Mouse (Mus musculus): ENCODE data around the gene Mark3. TPM values are rescaled to one million over a fixed set of nuclear protein-coding genes. Genes with fewer than 3 reads are reported as not detected.
A peak's percentile ranks its signal among the peaks of the same experiment; 100 is the strongest.

Gene Mark3
- polyA plus RNA-seq (2015; fragmentation: Nextera tagmentation; extraction: Ambion mirVana) = 40.3 and 43.8 TPM in 2 replicates

DNA sequence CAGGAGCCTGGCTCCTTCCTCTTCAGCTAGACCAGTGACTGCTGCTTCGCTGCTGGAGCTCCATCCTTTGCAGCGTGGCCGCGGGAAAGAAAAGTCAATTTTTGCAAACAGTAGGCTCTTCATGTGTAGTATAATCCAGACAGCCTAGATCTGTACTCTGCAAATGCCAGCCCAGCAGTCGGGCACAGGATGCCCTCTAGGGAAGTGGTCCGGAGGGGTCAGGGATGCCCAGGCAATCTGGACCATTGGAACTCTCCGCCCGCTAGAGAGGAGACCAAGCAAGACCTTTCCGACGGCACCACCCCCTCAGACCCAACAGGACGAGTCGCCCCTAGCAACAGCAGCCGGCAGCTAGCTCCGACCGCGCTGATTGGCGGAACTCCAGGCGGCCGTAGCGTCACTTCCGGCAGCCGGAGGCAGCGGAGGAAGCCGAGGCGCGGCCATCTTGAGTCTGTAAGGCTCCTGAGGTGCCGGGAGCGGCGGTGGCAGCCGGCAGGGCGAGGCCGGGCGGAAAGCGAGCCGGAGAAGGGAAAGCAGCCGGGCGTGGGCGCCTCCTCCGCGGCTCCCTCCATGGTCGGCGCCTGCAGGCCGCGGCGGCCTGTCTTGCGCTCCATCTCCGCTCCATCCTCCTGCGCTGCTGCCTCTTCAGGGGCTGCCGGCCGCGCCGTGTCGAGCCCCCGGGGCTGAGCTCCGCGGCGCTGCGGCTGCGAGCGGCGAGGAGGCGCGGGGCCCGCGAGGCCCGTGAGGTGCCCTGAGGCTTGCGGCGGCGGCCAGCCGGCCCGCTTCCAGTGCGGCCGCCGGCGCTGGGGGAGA is at the start of gene Mark3:
Gene Mark3 (plus strand): TSS at position 450 of the 813 bp plus-strand sequence.
- peak within 1 kb of the TSS; percentile 93 for H3K4me2 ChIP-seq (replicated peaks)
- under 1% methylated on average over 38 of the region's 75 CpGs for WGBS
- H3K4me3 ChIP-seq = peak within 1 kb of the TSS; percentile 82
- H3K36me3 ChIP-seq = no peaks in the 10 kb centered on the region
- peak within 1 kb of the TSS; percentile 99 for H3K9ac ChIP-seq
- peak within 1 kb of the TSS; percentile 95 for H3K27ac ChIP-seq
- H3K27me3 ChIP-seq = no peaks in the 10 kb centered on the region
- ATAC-seq (ENCODE audit: low FRiP score, low read depth) = peak; percentile 98
- H3K4me1 ChIP-seq = peaks cover 26% of the 10 kb centered on the region
- H3K9me3 ChIP-seq = no peaks in the 10 kb centered on the region

GRCm38 (mm10) chr12:111524883-111525282 is 49.4 kb upstream of the Mark3 start:
- Histone ChIP-seq H3K27me3 (no peaks in the 10 kb centered on the region), H3K36me3 (no peaks in the 10 kb centered on the region), H3K9me3 (peaks cover 19% of the 10 kb centered on the region), H3K4me1 (no peaks in the 10 kb centered on the region), H3K9ac (no peak overlapping the region), H3K4me3 (no peak overlapping the region), H3K27ac (no peak overlapping the region), H3K4me2 (replicated peaks) (no peak overlapping the region)
- no peak for ATAC-seq (ENCODE audit: low FRiP score, low read depth)
- 75% methylated on average over 3 of the region's 3 CpGs for WGBS

DNA sequence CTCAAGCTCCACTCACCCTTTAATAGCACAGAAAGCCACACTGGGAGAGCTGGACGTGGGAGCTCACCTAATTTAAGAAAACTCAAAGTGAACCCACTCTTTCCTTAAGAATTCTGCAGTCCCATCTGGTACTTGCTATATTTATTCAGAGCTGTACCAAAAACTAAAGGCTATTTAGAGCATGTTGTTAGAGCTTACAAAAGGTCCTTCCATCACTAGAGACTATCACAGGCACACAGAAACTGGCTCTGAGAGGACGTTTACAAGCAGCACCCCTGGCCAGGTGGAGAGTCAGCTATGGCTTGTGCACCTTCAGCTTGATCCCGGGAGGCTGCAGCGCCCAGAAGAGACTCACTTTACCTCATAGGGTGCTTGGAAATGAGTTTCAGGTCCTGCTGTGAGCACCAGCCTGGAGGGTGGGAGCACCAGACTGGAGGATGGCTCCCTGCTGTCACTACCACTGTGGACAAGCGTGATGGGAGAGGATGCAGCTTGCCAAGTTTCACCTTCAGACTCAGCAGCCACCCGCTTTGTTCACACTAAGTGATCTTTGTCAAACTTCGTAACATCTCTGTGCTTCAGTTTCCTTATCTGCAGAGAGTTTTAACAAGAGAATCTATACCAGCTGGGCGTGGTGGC is 46.6 kb upstream of the Mark3 start:
- ATAC-seq (ENCODE audit: low FRiP score, low read depth) = no peak
- no peak overlapping the region for H3K9ac ChIP-seq
- 63% methylated on average over 8 of the region's 8 CpGs for WGBS
- H3K27ac ChIP-seq = no peak overlapping the region
- no peaks in the 10 kb centered on the region for H3K27me3 ChIP-seq
- no peak overlapping the region for H3K4me2 ChIP-seq (replicated peaks)
- H3K9me3 ChIP-seq = peaks cover 4% of the 10 kb centered on the region; the same call in 1 of the 2 replicates
- H3K4me3 ChIP-seq = no peak overlapping the region
- no peaks in the 10 kb centered on the region for H3K4me1 ChIP-seq
- no peaks in the 10 kb centered on the region for H3K36me3 ChIP-seq

DNA sequence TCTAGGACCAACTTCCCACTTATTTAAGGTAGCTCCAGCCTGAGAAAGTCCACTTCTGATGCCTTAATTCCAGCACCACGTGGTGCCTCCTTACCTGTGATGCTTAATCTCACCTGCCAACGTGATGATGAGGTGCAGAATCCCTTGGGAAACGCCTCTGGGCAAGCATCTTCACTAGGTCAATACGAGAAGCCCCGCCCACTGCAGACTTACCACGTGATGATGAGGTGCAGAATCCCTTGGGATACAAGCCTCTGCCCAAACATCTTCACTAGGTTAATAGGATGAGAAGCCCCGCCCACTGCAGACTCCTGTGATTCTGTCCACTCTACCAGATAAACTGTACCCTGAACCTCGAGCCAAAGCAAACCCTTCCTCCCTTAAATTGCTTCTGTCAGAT is 45.1 kb upstream of the Mark3 start:
- Histone ChIP-seq H3K4me2 (replicated peaks) (no peak overlapping the region), H3K4me3 (no peak overlapping the region), H3K27ac (no peak overlapping the region), H3K36me3 (no peaks in the 10 kb centered on the region), H3K27me3 (no peaks in the 10 kb centered on the region), H3K4me1 (no peaks in the 10 kb centered on the region), H3K9me3 (no peaks in the 10 kb centered on the region), H3K9ac (no peak overlapping the region)
- ATAC-seq (ENCODE audit: low FRiP score, low read depth) = no peak
- WGBS = 21% methylated on average over 8 of the region's 8 CpGs

- Histone ChIP-seq H3K27ac (no peak overlapping the region), H3K9ac (no peak overlapping the region), H3K4me2 (replicated peaks) (no peak overlapping the region), H3K4me1 (peaks cover 13% of the 10 kb centered on the region), H3K9me3 (no peaks in the 10 kb centered on the region), H3K27me3 (no peaks in the 10 kb centered on the region), H3K36me3 (no peaks in the 10 kb centered on the region), H3K4me3 (no peak overlapping the region)
- WGBS = 55% methylated on average over 11 of the region's 11 CpGs
- ATAC-seq (ENCODE audit: low FRiP score, low read depth) = no peak
These were observed 41.1 kb upstream of the Mark3 start for GRCm38 (mm10) chr12:111533096-111533794.

DNA sequence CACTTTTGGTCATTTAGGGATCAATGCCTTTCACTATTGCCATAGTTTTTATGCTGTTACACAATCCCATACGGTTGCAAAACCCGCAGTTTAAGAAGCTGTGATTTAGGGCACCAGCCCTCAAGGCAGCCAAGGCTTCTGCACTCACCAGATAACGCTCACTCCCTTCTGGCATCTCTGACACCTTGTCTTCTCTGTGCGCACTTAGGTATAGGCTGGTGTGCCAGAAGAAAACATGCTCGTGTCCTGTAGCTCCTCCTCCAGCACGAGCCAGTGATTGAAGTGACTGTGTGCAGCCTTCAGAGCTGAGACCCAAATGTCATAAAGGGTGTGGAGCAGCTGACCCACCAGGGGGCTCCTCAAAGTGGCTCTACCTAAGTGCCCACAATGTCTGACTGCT is 39.0 kb upstream of the Mark3 start:
- peaks cover 11% of the 10 kb centered on the region for H3K36me3 ChIP-seq
- 56% methylated on average over 6 of the region's 6 CpGs for WGBS
- no peaks in the 10 kb centered on the region for H3K27me3 ChIP-seq
- 0 out of 2 replicates have a peak overlapping the region, but pooled peaks have one; percentile 8 for H3K9ac ChIP-seq
- H3K4me2 ChIP-seq (replicated peaks) = no peak overlapping the region
- H3K4me1 ChIP-seq = peaks cover 26% of the 10 kb centered on the region
- no peaks in the 10 kb centered on the region for H3K9me3 ChIP-seq
- H3K27ac ChIP-seq = no peak overlapping the region
- H3K4me3 ChIP-seq = no peak overlapping the region
- ATAC-seq (ENCODE audit: low FRiP score, low read depth) = no peak

DNA sequence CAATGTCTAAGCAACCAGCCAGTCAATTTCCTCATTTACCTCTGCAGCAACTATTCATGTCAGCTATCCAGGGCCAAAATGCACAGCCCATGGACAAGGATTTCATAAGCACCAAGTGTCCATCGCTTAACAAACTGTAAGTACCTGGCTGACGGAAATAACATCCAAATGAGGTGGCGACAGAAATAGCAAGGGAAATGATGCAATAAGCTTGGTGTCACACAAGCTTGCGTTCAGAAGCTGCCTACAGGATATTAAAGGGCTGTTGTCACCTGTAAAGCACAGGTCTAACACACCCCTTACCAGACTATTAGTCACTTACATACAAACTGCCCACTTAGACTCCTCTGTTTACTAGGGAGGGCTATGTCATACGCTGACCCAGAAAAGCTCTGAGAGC is 38.6 kb upstream of the Mark3 start:
- Histone ChIP-seq H3K9ac (0 out of 2 replicates have a peak overlapping the region, but pooled peaks have one; percentile 8), H3K27me3 (no peaks in the 10 kb centered on the region), H3K4me3 (no peak overlapping the region), H3K36me3 (peaks cover 16% of the 10 kb centered on the region), H3K9me3 (no peaks in the 10 kb centered on the region), H3K4me1 (peaks cover 31% of the 10 kb centered on the region), H3K27ac (no peak overlapping the region), H3K4me2 (replicated peaks) (no peak overlapping the region)
- WGBS = 72% methylated on average over 5 of the region's 5 CpGs
- no peak for ATAC-seq (ENCODE audit: low FRiP score, low read depth)

DNA sequence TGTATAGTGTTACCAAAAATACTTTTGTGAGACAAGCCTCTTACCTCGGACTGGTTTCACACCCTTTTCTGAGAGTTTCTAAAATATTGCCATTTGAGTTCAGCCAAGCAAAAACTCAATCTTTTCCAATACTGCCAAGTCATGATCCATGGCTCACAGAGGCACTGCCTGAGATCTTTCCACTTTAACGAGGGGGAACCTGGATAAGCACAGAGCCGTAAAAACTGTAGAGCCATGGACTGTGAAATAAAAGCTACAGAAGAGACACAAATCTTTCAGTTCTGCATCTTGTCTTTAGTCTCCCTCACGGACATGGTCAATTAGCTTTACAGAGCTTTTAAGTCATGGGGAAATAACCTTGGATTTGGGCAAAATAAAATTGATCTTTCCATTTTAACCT is 37.6 kb upstream of the Mark3 start:
- Histone ChIP-seq H3K4me1 (peaks cover 37% of the 10 kb centered on the region), H3K9ac (peak overlapping the region; percentile 97), H3K9me3 (no peaks in the 10 kb centered on the region), H3K36me3 (peaks cover 26% of the 10 kb centered on the region), H3K4me2 (replicated peaks) (peak overlapping the region; percentile 71), H3K27ac (no peak overlapping the region; the same call in 1 of the 2 replicates), H3K4me3 (peak overlapping the region; percentile 97), H3K27me3 (no peaks in the 10 kb centered on the region)
- no peak for ATAC-seq (ENCODE audit: low FRiP score, low read depth)
- WGBS = 27% methylated on average over 4 of the region's 4 CpGs

DNA sequence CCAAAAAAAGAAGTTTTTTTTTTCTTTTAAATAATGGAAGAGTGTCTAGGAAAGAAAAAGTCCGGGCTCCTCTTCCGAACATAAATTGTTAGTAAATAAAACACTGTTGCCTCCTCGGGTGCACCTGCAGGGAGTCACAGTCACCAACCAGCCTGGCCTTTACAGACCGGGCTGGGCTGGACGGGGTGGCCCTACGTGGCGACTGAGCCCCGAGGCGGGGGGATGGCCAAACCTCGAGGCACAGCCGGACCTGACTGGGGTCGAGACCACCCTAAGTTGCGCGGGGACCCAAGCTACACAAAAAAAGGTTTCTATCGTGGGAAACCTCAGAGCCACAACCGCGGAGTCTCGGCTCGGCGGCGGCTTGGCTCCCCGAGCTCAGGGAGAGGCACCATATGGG is 37.0 kb upstream of the Mark3 start:
- under 1% methylated on average over 22 of the region's 22 CpGs for whole genome bisulfite sequencing
- Histone ChIP-seq H3K36me3 (peaks cover 32% of the 10 kb centered on the region), H3K4me3 (peak overlapping the region; percentile 97), H3K4me1 (peaks cover 37% of the 10 kb centered on the region), H3K9me3 (no peaks in the 10 kb centered on the region), H3K9ac (peak overlapping the region; percentile 97), H3K27ac (peak overlapping the region; percentile 87), H3K4me2 (replicated peaks) (peak overlapping the region; percentile 71), H3K27me3 (no peaks in the 10 kb centered on the region)
- peak; percentile 33; the same call in 1 of the 2 replicates for ATAC-seq (ENCODE audit: low FRiP score, low read depth)

DNA sequence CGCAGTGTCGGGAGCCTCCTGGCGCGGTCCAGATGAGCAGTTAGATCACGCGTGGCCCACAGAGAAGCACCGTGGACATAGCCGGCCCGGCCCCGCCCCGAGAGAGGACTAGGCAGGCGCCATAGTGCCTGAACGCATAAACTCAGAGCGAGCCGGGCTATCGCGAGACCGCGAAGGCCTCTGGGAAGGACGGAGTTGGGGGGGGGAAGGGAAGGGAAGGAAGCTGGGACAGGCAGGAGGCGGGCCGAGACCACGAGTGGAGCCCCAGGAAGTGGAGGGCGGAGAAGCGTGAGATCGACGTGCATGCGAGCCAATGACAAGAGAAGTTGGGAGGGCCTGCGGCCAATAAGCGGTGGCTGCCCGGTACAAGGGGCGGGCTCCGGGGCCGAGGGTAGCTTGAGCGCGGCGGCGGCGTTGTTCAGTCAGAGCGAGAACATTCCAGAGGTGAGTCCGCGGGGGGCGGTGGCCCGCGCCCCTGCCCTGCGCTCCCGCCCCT is 36.5 kb upstream of the Mark3 start, which contains the start of gene Eif5:
Gene Eif5 (plus strand): TSS at position 221 of the 496 bp plus-strand sequence.
- Histone ChIP-seq H3K4me1 (peaks cover 37% of the 10 kb centered on the region), H3K4me3 (peak within 1 kb of the TSS; percentile 97), H3K9me3 (no peaks in the 10 kb centered on the region), H3K9ac (peak within 1 kb of the TSS; percentile 97), H3K4me2 (replicated peaks) (peak within 1 kb of the TSS; percentile 87), H3K36me3 (peaks cover 37% of the 10 kb centered on the region), H3K27me3 (no peaks in the 10 kb centered on the region), H3K27ac (peak within 1 kb of the TSS; percentile 95)
- peak; percentile 98 for ATAC-seq (ENCODE audit: low FRiP score, low read depth)
- WGBS = under 1% methylated on average over 40 of the region's 47 CpGs

- peak overlapping the region; percentile 97 for H3K9ac ChIP-seq
- ATAC-seq (ENCODE audit: low FRiP score, low read depth) = peak; percentile 45
- WGBS = under 1% methylated on average over 105 of the region's 111 CpGs
- peak overlapping the region; percentile 97 for H3K4me3 ChIP-seq
- no peaks in the 10 kb centered on the region for H3K9me3 ChIP-seq
- peak overlapping the region; percentile 95 for H3K27ac ChIP-seq
- no peaks in the 10 kb centered on the region for H3K27me3 ChIP-seq
- peaks cover 37% of the 10 kb centered on the region for H3K4me1 ChIP-seq
- peak overlapping the region; percentile 87 for H3K4me2 ChIP-seq (replicated peaks)
- H3K36me3 ChIP-seq = peaks cover 43% of the 10 kb centered on the region
These were observed 35.9 kb upstream of the Mark3 start for GRCm38 (mm10) chr12:111538292-111539040.

All from limb, embryonic 13.5 days (tissue).